Mouse (Mus musculus) lung, adult 2 months (tissue): ENCODE results near the gene Pecr. TPM values are rescaled to one million over a fixed set of nuclear protein-coding genes. Genes with fewer than 3 reads are reported as not detected.
"Not testable (repeated sequence)": the region's sequence is repeated elsewhere in the genome, so short reads cannot be mapped to it uniquely, and the experiment has no call there.

ENCODE experiments used
- DNase-seq: peaks from one replicate; pipeline ENCODE4 v3.0.0; 2022
- H3K4me1 ChIP-seq: fragments of 200-500 bp; 2 replicates; pipeline ENCODE4 v1.6.1; 2011; ENCODE audit warnings: low read length; ENCODE audit not compliant: control insufficient read depth, insufficient read depth
- H3K4me3 ChIP-seq: fragments of 200-500 bp; replicated peaks from 2 replicates; pipeline ENCODE3; 2011; ENCODE audit warnings: low read depth, mild to moderate bottlenecking, control low read depth, low read length; ENCODE audit errors: extremely low read depth
- CTCF ChIP-seq: fragments of 200-500 bp; IDR thresholded peaks from 2 replicates; pipeline ENCODE4 v1.5.1; 2011; ENCODE audit warnings: mild to moderate bottlenecking, low read length, control low read depth; ENCODE audit not compliant: insufficient read depth
- POLR2A ChIP-seq: fragments of 200-500 bp; IDR thresholded peaks from 2 replicates; pipeline ENCODE4 v1.6.1; 2011; ENCODE audit warnings: low read depth, mild to moderate bottlenecking, control low read depth, low read length, borderline replicate concordance; ENCODE audit errors: extremely low read depth
- WGBS: fragments of 180-500 bp; shearing (Covaris S2); methylation state at CpG from one replicate; pipeline ENCODE4 v1.1.7; 2018; 5-methylcytosine and 5-hydroxymethylcytosine counted together
- polyA plus RNA-seq: library from polyadenylated mRNA; depleted of rRNA; stranded (reverse); fragments of >200 nt; gene quantifications from 2 replicates; pipeline ENCODE4 v1.2.3, GENCODE M21; 2012

Gene Pecr
- polyA plus RNA-seq, 1 experiment = 4.6 TPM

DNA sequence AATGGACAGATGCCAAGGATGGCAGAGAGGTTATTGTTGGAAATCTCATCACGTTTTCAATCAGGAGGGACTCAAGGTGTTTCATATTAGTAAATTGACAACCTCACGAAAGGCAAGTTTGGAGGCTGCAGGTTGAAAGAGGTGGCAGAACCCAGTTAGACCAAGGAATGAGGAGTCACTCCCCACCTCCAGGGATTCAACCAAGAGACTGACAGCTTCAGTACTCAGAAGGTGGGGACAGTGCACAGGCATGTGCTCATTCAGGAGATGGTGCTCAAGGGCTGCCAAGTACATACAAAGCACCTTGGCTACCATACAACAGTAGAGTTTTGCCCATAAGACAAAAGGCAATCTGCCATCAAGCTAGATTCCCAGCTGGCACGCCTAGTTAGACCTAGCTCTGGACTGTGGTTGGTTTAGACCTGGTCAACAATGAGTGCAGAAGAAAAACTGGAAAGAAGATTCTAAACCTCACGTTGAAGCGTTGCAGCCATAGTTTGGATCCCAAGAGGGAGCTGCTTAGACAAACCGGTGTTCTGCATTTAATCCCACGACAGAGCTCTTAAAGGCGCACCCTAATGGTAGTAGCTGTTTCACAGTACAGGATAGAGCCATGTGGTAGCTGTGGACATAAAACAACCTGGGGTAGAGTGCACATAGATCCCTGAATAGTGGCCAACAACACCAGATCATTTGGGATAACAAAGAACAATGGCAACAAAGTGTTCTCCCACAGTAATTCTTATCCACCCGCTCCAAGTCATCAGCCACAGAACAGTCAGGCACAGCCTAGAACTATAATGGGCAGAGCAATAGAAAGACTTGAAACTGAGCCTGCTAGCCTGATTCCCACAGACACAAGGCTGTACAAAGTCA, 27.5 kb downstream of the Pecr start:
- TF ChIP-seq CTCF (no peak), POLR2A (no peak)
- Histone ChIP-seq H3K4me3 (no peak overlapping the region), H3K4me1 (no peaks in the 10 kb centered on the region; the same call in 1 of the 2 replicates)
- no peak for DNase-seq
- WGBS = 82% methylated on average over 9 of the region's 9 CpGs

GRCm38 (mm10) chr1:72255854-72256175, 28.3 kb downstream of the Pecr start:
- H3K4me3 ChIP-seq = no peak overlapping the region
- H3K4me1 ChIP-seq = no peaks in the 10 kb centered on the region; the same call in 1 of the 2 replicates
- TF ChIP-seq CTCF = no peak
- TF ChIP-seq POLR2A = no peak
- WGBS = 33% methylated on average over 11 of the region's 11 CpGs
- no peak for DNase-seq

DNA sequence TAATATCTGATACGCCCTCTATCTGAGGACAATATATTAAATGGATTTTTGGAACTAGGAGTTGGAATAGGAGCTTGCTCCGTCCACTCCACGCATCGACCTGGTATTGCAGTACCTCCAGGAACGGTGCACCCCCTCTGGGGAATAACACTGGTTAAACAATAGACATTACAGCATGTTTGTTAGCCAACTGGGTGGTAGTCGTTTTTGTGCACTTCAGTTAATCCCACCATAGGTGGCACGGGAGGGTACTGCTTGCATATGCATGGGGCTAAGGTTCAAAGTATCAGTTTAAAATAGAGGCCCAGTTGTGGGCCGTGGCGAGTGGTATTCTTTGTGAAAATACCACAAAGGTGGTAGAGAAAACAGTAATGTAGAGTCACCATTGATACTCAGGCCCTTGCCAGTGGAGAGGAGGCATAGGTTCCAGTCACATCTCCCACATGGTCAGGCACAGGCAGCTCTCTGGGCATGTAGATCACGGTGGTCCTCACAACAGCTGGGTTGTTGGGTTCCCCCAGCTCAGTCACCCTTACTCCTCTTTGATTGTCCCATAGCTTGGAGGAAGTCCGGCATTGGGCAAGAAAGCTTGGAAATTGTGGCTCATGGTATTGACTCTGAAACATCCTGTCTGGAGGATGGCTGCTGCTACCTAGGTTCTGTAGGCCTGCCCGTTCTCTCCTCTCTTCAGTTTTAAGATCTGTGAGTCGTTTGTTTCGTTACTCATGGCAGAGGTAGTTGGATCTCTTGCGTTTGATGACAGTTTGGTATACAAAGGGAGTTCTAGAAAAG, 28.9 kb downstream of the Pecr start:
- 7% methylated on average over 15 of the region's 15 CpGs for WGBS
- Histone ChIP-seq H3K4me3 (peak overlapping the region; percentile 0), H3K4me1 (no peaks in the 10 kb centered on the region; the same call in 1 of the 2 replicates)
- DNase-seq = peak; percentile 24
- TF ChIP-seq CTCF (no peak), POLR2A (no peak; the same call in 1 of the 2 replicates)

DNA sequence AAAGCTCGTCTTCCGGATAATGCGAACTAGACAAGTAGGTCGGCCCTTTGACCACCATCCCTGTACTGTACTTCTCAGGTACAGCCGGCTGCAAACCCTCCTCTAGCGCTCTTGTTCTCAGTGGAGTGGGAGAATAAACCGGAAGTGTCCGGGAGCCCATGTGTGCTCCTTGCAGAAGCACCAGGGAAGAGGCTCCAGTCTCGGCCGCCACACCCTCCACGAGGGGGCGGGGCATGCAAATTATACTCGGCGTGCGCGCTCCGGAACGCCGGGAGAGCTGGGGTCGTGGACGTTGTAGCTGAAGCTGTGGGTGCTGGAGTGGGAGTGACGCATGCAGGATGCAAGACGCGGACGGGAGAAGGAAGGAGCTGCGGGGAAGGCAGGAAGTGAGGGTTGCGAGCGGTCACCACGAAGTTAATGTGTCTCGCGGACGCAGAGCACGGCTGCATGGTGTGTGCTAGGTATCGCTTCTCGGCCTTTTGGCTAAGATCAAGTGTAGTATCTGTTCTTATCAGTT, 29.5 kb downstream of the Pecr start:
- H3K4me3 ChIP-seq = peak overlapping the region; percentile 84
- peak; percentile 85 for DNase-seq
- TF ChIP-seq POLR2A = peak; percentile 73; the same call in 1 of the 2 replicates
- TF ChIP-seq CTCF = no peak
- WGBS = under 1% methylated on average over 35 of the region's 35 CpGs
- H3K4me1 ChIP-seq = no peaks in the 10 kb centered on the region; the same call in 1 of the 2 replicates

GRCm38 (mm10) chr1:72253881-72254491, 30.1 kb downstream of the Pecr start:
- no peak for DNase-seq
- 40% methylated on average over 11 of the region's 11 CpGs for WGBS
- TF ChIP-seq CTCF = no peak
- TF ChIP-seq POLR2A = no peak
- no peaks in the 10 kb centered on the region; the same call in 1 of the 2 replicates for H3K4me1 ChIP-seq
- H3K4me3 ChIP-seq = peak overlapping the region; percentile 2

DNA sequence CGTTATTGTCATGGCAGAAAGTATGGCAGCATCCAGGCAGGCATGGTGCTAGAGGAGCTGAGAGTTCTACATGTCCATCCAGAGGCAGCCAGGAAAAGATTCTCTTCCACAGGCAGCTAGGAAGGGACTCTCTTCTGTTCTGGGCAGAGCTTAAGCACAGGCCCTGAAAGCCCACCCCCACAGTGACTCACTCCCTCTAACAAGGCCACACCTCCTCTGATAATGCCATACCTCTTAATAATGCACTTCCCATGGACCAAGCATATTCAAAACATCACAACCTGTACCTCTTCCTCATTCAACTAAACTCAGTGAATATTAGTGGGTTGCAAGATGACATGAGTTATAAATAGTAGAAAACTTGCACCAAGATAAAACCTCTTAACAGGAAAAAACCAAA, 32.3 kb downstream of the Pecr start:
- TF ChIP-seq CTCF (no peak), POLR2A (no peak)

DNA sequence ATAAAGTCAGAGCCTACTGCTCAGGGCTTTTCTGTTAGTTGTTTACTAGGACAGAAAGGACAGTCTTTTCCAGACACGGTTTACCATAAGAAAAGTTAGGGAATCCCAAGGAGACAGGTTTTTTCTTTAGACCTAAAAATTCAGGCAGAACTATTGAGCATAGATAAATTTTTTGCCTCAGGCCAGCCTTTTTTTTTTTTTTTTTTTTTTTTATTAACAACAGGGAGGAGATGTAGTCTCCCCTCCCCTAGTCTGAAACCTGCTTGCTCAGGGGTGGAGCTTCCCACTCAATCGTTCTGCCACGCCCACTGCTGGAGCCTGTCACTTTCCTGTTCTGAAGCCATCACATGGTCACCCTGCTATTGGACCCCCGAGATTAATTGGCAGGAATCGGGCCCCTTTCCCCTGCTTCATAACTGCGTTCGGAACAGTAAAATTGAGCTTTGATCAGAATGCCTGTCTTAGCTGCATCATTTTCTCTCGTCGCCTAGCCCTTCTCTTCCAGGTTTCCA, 35.8 kb downstream of the Pecr start:
- not testable (repeated sequence) for H3K4me3 ChIP-seq, H3K4me1 ChIP-seq, DNase-seq
- WGBS = 54% methylated on average over 9 of the region's 9 CpGs

More for the DNA sequence above, 32.3 kb downstream of the Pecr start:
- DNase-seq = no peak
- Histone ChIP-seq H3K4me1 (no peaks in the 10 kb centered on the region; the same call in 1 of the 2 replicates), H3K4me3 (no peak overlapping the region)
- 88% methylated on average over 1 of the region's 1 CpGs for WGBS

DNA sequence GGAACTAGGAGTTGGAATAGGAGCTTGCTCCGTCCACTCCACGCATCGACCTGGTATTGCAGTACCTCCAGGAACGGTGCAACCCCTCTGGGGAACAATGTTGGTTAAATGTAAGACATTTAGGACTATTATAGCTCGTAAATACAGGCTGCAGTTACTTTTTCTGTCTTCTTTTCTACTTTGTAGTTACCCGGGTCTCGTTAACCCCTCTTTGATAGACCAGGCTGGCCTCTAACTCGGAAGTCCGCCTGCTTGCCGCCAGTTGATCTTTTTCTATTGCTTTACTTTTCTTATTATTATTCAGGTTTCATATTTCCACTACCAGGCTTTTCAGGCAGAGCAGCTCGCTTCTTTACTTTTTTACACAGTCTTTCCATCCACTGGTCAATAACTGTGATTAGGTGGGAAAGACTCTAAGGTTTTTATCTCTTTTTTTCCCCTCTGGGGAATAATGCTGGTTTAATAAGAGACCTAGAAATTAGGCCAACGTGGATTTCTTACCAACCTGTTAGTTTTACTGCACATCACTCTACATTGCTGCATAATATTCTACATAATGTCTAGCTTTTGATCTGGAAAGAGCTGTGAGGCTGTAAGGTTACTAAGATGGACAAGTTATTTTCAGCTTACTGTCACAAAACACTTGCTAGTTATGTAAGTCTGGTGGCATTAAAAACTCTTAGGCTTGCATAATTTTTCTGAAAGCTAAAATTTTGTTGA, 39.6 kb downstream of the Pecr start:
- H3K4me3 ChIP-seq = peak overlapping the region; percentile 17
- TF ChIP-seq POLR2A = no peak
- no peak for TF ChIP-seq CTCF
- 5% methylated on average over 12 of the region's 12 CpGs for WGBS
- H3K4me1 ChIP-seq = no peaks in the 10 kb centered on the region
- DNase-seq = no peak
